Mouse (Mus musculus) left cerebral cortex, postnatal 25 days (tissue): ENCODE data around the gene Gm21292. TPM values are rescaled to one million over a fixed set of nuclear protein-coding genes. Genes with fewer than 3 reads are reported as not detected.
"Not testable (repeated sequence)": the region's sequence is repeated elsewhere in the genome, so short reads cannot be mapped to it uniquely, and the experiment has no call there.

Source experiments
- DNase-seq, 2 experiments: peaks; one replicate each; pipeline ENCODE4 v3.0.0; 2022; ENCODE audit warnings: low spot score in 2 of 2, mixed read lengths in 1 of 2
- intact Hi-C: fragments of 180-260 bp; cut with DNase I; formaldehyde crosslinking; loops from one replicate; pipeline ENCODE4 v1.15.1; 2025
- total RNA-seq, 2 experiments: library from RNA; stranded (reverse); gene quantifications; 2 replicates each; pipeline ENCODE4 v1.2.3; 2021

The Gm21292 gene
- not detected for total RNA-seq

DNA sequence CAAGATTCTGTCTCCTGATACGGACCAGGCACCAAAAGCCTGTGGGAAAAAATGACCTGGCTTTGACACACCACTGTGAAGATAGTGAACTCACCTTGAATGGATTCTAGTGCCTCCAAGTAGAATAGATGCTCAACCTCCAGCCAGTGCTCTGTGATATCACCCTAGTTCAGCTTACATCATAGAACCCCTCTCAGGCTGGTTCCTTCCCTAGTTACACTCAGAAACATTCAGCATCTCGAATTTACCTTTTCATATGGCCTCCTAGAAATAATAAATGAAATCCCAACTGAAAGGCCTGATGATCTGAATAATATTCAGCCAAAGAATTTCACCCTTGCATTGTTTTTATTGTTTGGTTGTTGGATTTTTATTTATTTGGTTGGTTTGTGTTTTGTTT is at the start of gene Gm21292:
Gene Gm21292, minus strand, starts transcription at position 101 of the 400 bp plus-strand sequence.
- DNase-seq, intact Hi-C loops: not testable (repeated sequence)

Other genes starting within 250 kb of the Gm21292 start
- gene Gm21721, start 68.3 kb upstream of the Gm21292 start, total RNA-seq = not detected
- not detected for gene Gm21812, start 213.3 kb upstream of the Gm21292 start, total RNA-seq